Mouse (Mus musculus) ES-Bruce4 (cell line): ENCODE measurements at regions not wholly inside any gene's neighbourhood (a gene's known extent, or its start where the extent isn't known, plus 50 kb on each side); places are given as distances from the start of the nearest gene placed in this dataset.
A peak's percentile ranks its signal among the peaks of the same experiment; 100 is the strongest.

Experiments used
- H3K27ac ChIP-seq: 2 replicates; pipeline ENCODE4 v1.5.1; 2012; ENCODE audit warnings: low read length, inconsistent platforms; ENCODE audit not compliant: insufficient read depth
- H3K27me3 ChIP-seq: 2 replicates; pipeline ENCODE4 v1.6.1; 2012; ENCODE audit warnings: mild to moderate bottlenecking, low read length, inconsistent platforms; ENCODE audit not compliant: control insufficient read depth, poor library complexity, insufficient read depth, severe bottlenecking
- H3K36me3 ChIP-seq: 2 replicates; pipeline ENCODE4 v1.6.1; 2012; ENCODE audit warnings: inconsistent platforms, mild to moderate bottlenecking, low read length, moderate library complexity; ENCODE audit not compliant: control insufficient read depth, poor library complexity, insufficient read depth, severe bottlenecking
- H3K4me1 ChIP-seq: one replicate; pipeline ENCODE4 v1.8.1; 2011; ENCODE audit warnings: low read length; ENCODE audit not compliant: control insufficient read depth, insufficient read depth
- H3K4me3 ChIP-seq: 2 replicates; pipeline ENCODE4 v1.5.1; 2011; ENCODE audit warnings: low read depth, mild to moderate bottlenecking, low read length
- H3K9ac ChIP-seq: 2 replicates; pipeline ENCODE4 v1.6.1; 2012; ENCODE audit warnings: low read depth, mild to moderate bottlenecking, inconsistent platforms; ENCODE audit not compliant: poor library complexity, severe bottlenecking
- H3K9me3 ChIP-seq: replicated peaks from 2 replicates; pipeline ENCODE4 v1.6.1; 2012; ENCODE audit warnings: mild to moderate bottlenecking, low read length, inconsistent platforms; ENCODE audit not compliant: control insufficient read depth, poor library complexity, insufficient read depth, severe bottlenecking
- CTCF ChIP-seq: IDR thresholded peaks from one replicate; pipeline ENCODE4 v1.8.1; 2011; ENCODE audit warnings: low read depth, low read length
- EP300 ChIP-seq: IDR thresholded peaks from 2 replicates; pipeline ENCODE4 v1.6.1; 2011; ENCODE audit warnings: low read depth, low read length; ENCODE audit not compliant: insufficient read depth
- POLR2A ChIP-seq: IDR thresholded peaks from one replicate; pipeline ENCODE4 v1.8.1; 2011; ENCODE audit warnings: low read length; ENCODE audit not compliant: insufficient read depth

GRCm38 (mm10) chr11:63337503-63337902, 208.7 kb downstream of the Pmp22 start:
- Histone ChIP-seq H3K9me3 (no peaks in the 10 kb centered on the region), H3K9ac (no peak overlapping the region), H3K36me3 (no peaks in the 10 kb centered on the region), H3K4me3 (no peak overlapping the region), H3K27me3 (no peaks in the 10 kb centered on the region), H3K27ac (no peak overlapping the region), H3K4me1 (no peaks in the 10 kb centered on the region)
- TF ChIP-seq CTCF (no peak), EP300 (no peak), POLR2A (no peak)

GRCm38 (mm10) chr11:63338277-63338676, 209.5 kb downstream of the Pmp22 start:
- Histone ChIP-seq H3K9me3 (no peaks in the 10 kb centered on the region), H3K27me3 (no peaks in the 10 kb centered on the region), H3K4me3 (no peak overlapping the region), H3K27ac (no peak overlapping the region), H3K9ac (no peak overlapping the region), H3K4me1 (no peaks in the 10 kb centered on the region), H3K36me3 (no peaks in the 10 kb centered on the region)
- TF ChIP-seq POLR2A (no peak), CTCF (no peak), EP300 (no peak)

GRCm38 (mm10) chr11:63345653-63346052, 216.9 kb downstream of the Pmp22 start:
- Histone ChIP-seq H3K27ac (no peak overlapping the region), H3K27me3 (no peaks in the 10 kb centered on the region), H3K4me3 (no peak overlapping the region), H3K9me3 (no peaks in the 10 kb centered on the region), H3K9ac (no peak overlapping the region), H3K36me3 (no peaks in the 10 kb centered on the region), H3K4me1 (peaks cover 5% of the 10 kb centered on the region)
- no peak for TF ChIP-seq EP300
- no peak for TF ChIP-seq POLR2A
- TF ChIP-seq CTCF: no peak

- no peaks in the 10 kb centered on the region for H3K36me3 ChIP-seq
- H3K27me3 ChIP-seq: no peaks in the 10 kb centered on the region
- peak overlapping the region; percentile 53 for H3K27ac ChIP-seq
- no peak overlapping the region; the same call in 1 of the 2 replicates for H3K9ac ChIP-seq
- H3K9me3 ChIP-seq: peaks cover 5% of the 10 kb centered on the region
- no peak overlapping the region for H3K4me3 ChIP-seq
- H3K4me1 ChIP-seq: peaks cover 5% of the 10 kb centered on the region
- TF ChIP-seq EP300: no peak
- TF ChIP-seq CTCF: no peak
- TF ChIP-seq POLR2A: no peak
These were observed 221.4 kb downstream of the Pmp22 start for GRCm38 (mm10) chr11:63350123-63350696.

GRCm38 (mm10) chr11:63351999-63352398, 223.2 kb downstream of the Pmp22 start:
- H3K4me1 ChIP-seq: peaks cover 5% of the 10 kb centered on the region
- H3K4me3 ChIP-seq: no peak overlapping the region
- H3K9ac ChIP-seq: no peak overlapping the region
- H3K9me3 ChIP-seq: peaks cover 5% of the 10 kb centered on the region
- no peaks in the 10 kb centered on the region for H3K27me3 ChIP-seq
- TF ChIP-seq EP300 (no peak), POLR2A (no peak), CTCF (no peak)
- H3K27ac ChIP-seq: no peak overlapping the region
- no peaks in the 10 kb centered on the region for H3K36me3 ChIP-seq

GRCm38 (mm10) chr11:63352990-63353389, 224.2 kb downstream of the Pmp22 start:
- Histone ChIP-seq H3K36me3 (no peaks in the 10 kb centered on the region), H3K27ac (no peak overlapping the region), H3K4me1 (peaks cover 5% of the 10 kb centered on the region), H3K9ac (no peak overlapping the region), H3K27me3 (no peaks in the 10 kb centered on the region; the same call in 1 of the 2 replicates), H3K4me3 (no peak overlapping the region), H3K9me3 (peaks cover 5% of the 10 kb centered on the region)
- TF ChIP-seq EP300: no peak
- no peak for TF ChIP-seq POLR2A
- no peak for TF ChIP-seq CTCF
